In the genomic region with DNA sequence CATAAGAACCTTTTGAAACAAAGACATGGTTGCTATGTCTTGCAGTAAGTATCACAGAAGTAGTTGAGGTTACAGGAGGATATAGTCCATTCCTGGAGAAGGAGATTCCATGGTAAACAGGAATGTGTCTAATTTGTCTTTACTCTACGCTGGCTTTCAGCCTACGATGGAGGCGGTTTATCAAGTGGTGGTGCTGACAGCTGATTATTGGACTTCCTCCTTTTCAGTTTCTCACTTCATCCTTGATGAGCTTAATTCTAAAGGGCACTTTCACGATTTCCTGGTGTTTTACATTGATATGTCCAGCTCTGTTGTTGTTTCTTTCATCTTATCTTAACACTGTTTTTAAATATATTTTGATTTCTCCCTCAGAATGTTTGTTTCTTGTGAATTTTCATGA, we compare ENCODE assay signal across 25 mouse cellular contexts.
DNase-seq lines count a peak whose midpoint lies in the region; ATAC-seq and TF ChIP-seq lines count a peak whose summit lies in the region.
"Had no signal": no experiment of that assay in that cellular context is flagged by ENCODE, and none has a peak within 500 bp of the region (broad histone marks: within the 10 kb centered on the region; RNA-seq: fewer than 3 reads in every experiment).

No protein-coding gene starts in this region.

- no peak for TF ChIP-seq POLR2A in MEL (IDR thresholded peaks at IDR 0.05; ENCODE audit: control insufficient read depth in 1 of 2, insufficient read depth in 1 of 2, low read depth in 1 of 2, low read length in 2 of 2, poor library complexity in 1 of 2)

- no peak for TF ChIP-seq CTCF in MEL (IDR thresholded peaks at IDR 0.05 in 2 of 3, conservative IDR thresholded peaks at IDR 0.05 in 1 of 3; ENCODE audit: control insufficient read depth in 1 of 3, insufficient read depth in 1 of 3, low read depth in 2 of 3, low read length in 3 of 3, poor library complexity in 1 of 3, severe bottlenecking in 1 of 3)
- no peak for TF ChIP-seq CTCF in stomach, postnatal 0 days (IDR thresholded peaks at IDR 0.05; ENCODE audit: low read depth)

- TF ChIP-seq RAD21 in MEL (IDR thresholded peaks at IDR 0.05; ENCODE audit: low read depth, low read length), result no peak

- no peaks in the 10 kb centered on the region for H3K27me3 ChIP-seq in MEL (ENCODE audit: control insufficient read depth in 1 of 2, insufficient read depth in 2 of 2, low read length in 2 of 2)
- H3K27me3 ChIP-seq in splenic B cell, adult 2 months (ENCODE audit: control insufficient read depth, insufficient read depth, low read length, poor library complexity, severe bottlenecking), result no peaks in the 10 kb centered on the region
- no peaks in the 10 kb centered on the region for H3K27me3 ChIP-seq in stomach, postnatal 0 days (ENCODE audit: control insufficient read depth, insufficient read depth, low read length)
- no peaks in the 10 kb centered on the region for H3K27me3 ChIP-seq in forebrain, embryonic 15.5 days
- H3K27me3 ChIP-seq: CH12.LX, Patski had no signal

- no peak overlapping the region for H3K27ac ChIP-seq in MEL (ENCODE audit: control insufficient read depth, low read depth, low read length)
- no peak overlapping the region for H3K27ac ChIP-seq in stomach, postnatal 0 days (replicated peaks)
- no peak overlapping the region for H3K27ac ChIP-seq in forebrain, embryonic 15.5 days (replicated peaks)

- no peaks in the 10 kb centered on the region for H3K79me2 ChIP-seq in MEL (ENCODE audit: control insufficient read depth, insufficient read depth, low read length, poor library complexity)

- intact Hi-C loops in gastrocnemius, postnatal 14 days (cut with DNase I; ENCODE audit: low total_unique reads), result no loop called here

- no peak overlapping the region for H3K4me3 ChIP-seq in MEL (ENCODE audit: control insufficient read depth in 1 of 2, insufficient read depth in 1 of 2, low read depth in 2 of 2, low read length in 2 of 2)
- no peak overlapping the region for H3K4me3 ChIP-seq in stomach, postnatal 0 days (ENCODE audit: low read depth, low read length)
- no peak overlapping the region for H3K4me3 ChIP-seq in forebrain, embryonic 15.5 days

- H3K4me2 ChIP-seq in stomach, postnatal 0 days (replicated peaks; ENCODE audit: low read depth), result no peak overlapping the region
- no peak overlapping the region for H3K4me2 ChIP-seq in forebrain, embryonic 15.5 days (replicated peaks)

- peak; percentile 94 to 99 for TF ChIP-seq EP300 in MEL (IDR thresholded peaks at IDR 0.05; ENCODE audit: low read depth in 1 of 2, low read length in 2 of 2)
- TF ChIP-seq EP300 in stomach, postnatal 0 days (optimal IDR thresholded peaks at IDR 0.05), result no peak

- WGBS in stomach, postnatal 0 days, result 68% methylated on average over 4 of the region's 4 CpGs
- WGBS in forebrain, embryonic 15.5 days, result 75% methylated on average over 4 of the region's 4 CpGs

- ATAC-seq in stomach, postnatal 0 days (ENCODE audit: low FRiP score, low TSS enrichment), result no peak
- ATAC-seq in inflammation-experienced regulatory T-cells, adult 6 months, result no peak
- no peak for ATAC-seq in forebrain, embryonic 15.5 days (replicated peaks)
- ATAC-seq: activated CD4-positive, CD25-positive, alpha-beta regulatory T cell, adult 4 months; CD4-positive, CD25-positive, alpha-beta regulatory T cell, adult 4 months; Patski had no signal

- no peak overlapping the region for H3K9ac ChIP-seq in MEL (ENCODE audit: control insufficient read depth, low read depth, low read length, poor library complexity, severe bottlenecking)
- no peak overlapping the region for H3K9ac ChIP-seq in stomach, postnatal 0 days (ENCODE audit: low read length)
- H3K9ac ChIP-seq in forebrain, embryonic 15.5 days (replicated peaks), result no peak overlapping the region

- peaks cover 0 to 13% of the 10 kb centered on the region in 2 experiments; a peak in 2 of 4 replicates for H3K36me3 ChIP-seq in MEL (ENCODE audit: control insufficient read depth in 1 of 2, insufficient read depth in 2 of 2, low read length in 2 of 2)
- no peaks in the 10 kb centered on the region for H3K36me3 ChIP-seq in splenic B cell, adult 2 months (ENCODE audit: control insufficient read depth, insufficient read depth, low read length, poor library complexity, severe bottlenecking)
- H3K36me3 ChIP-seq in stomach, postnatal 0 days (ENCODE audit: control insufficient read depth, insufficient read depth, low read length), result no peaks in the 10 kb centered on the region
- no peaks in the 10 kb centered on the region for H3K36me3 ChIP-seq in forebrain, embryonic 15.5 days
- H3K36me3 ChIP-seq: G1E had no signal

- peak; percentile 25 for DNase-seq in A20 (ENCODE audit: low read depth, low spot score)
- peak; percentile 92 for DNase-seq in MEL (ENCODE audit: low read depth, low spot score)
- DNase-seq in MEL-GATA-1-ER (ENCODE audit: extremely low read depth, low read depth), result peak; percentile 59
- DNase-seq in splenic B cell, adult 2 months (ENCODE audit: low read depth, low spot score), result peak; percentile 1
- DNase-seq in gastrocnemius, postnatal 14 days, result no peak
- DNase-seq in stomach, postnatal 0 days (ENCODE audit: low spot score), result no peak
- DNase-seq: adrenal gland, adult 2 months; adrenal gland, adult 8-10 months; adrenal gland, postnatal 10 days; adrenal gland, postnatal 14 days; adrenal gland, postnatal 25 days; adrenal gland, postnatal 36 days; B cell, adult 2 months; cerebellum, adult 11 months; cerebellum, adult 11-12 months; cerebellum, adult 18-20 months; cerebellum, adult 2 months; cerebellum, adult 8-10 months had no signal

- no peaks in the 10 kb centered on the region for H3K9me3 ChIP-seq in MEL (replicated peaks; ENCODE audit: insufficient read depth, low read length)
- no peaks in the 10 kb centered on the region for H3K9me3 ChIP-seq in stomach, postnatal 0 days (ENCODE audit: control insufficient read depth, low read length)
- H3K9me3 ChIP-seq in forebrain, embryonic 15.5 days, result no peaks in the 10 kb centered on the region
- H3K9me3 ChIP-seq: G1E had no signal

- peaks cover 4 to 10% of the 10 kb centered on the region in 2 experiments for H3K4me1 ChIP-seq in MEL (ENCODE audit: control insufficient read depth in 1 of 2, insufficient read depth in 2 of 2, low read length in 2 of 2)
- no peaks in the 10 kb centered on the region for H3K4me1 ChIP-seq in stomach, postnatal 0 days (replicated peaks; ENCODE audit: control insufficient read depth, insufficient read depth)
- H3K4me1 ChIP-seq in forebrain, embryonic 15.5 days, result no peaks in the 10 kb centered on the region

TF ChIP-seq in MEL, 35 proteins besides CTCF, POLR2A, EP300 and RAD21:
- peak; percentile 95 for TF ChIP-seq RCOR1 (IDR thresholded peaks at IDR 0.05; ENCODE audit: low read depth, low read length)
- peak; percentile 83 for TF ChIP-seq TCF12 (IDR thresholded peaks at IDR 0.05; ENCODE audit: low read depth, low read length)
- TF ChIP-seq CHD2 (IDR thresholded peaks at IDR 0.05; ENCODE audit: low read length), result no peak
- 0 out of 2 replicates have a peak, but pooled peaks have one; percentile 33 for TF ChIP-seq TBP (IDR thresholded peaks at IDR 0.05; ENCODE audit: low read depth, low read length)
- TF ChIP-seq ELF1 (IDR thresholded peaks at IDR 0.05; ENCODE audit: low read depth, low read length), result 0 out of 2 replicates have a peak, but pooled peaks have one; percentile 32
- no peak for TF ChIP-seq USF2 (IDR thresholded peaks at IDR 0.05; ENCODE audit: borderline replicate concordance in 1 of 2, insufficient read depth in 1 of 2, low read depth in 1 of 2, low read length in 2 of 2)
- peak; percentile 63 for TF ChIP-seq MXI1 (IDR thresholded peaks at IDR 0.05; ENCODE audit: low read depth, low read length)
- TF ChIP-seq MYC (IDR thresholded peaks at IDR 0.05; ENCODE audit: low read depth, low read length), result peak; percentile 40; the same call in 1 of the 2 replicates
- peak; percentile 42; the same call in 1 of the 2 replicates for TF ChIP-seq HCFC1 (IDR thresholded peaks at IDR 0.05; ENCODE audit: low read depth, low read length)
- TF ChIP-seq MYB (IDR thresholded peaks at IDR 0.05; ENCODE audit: low read depth, low read length), result peak; percentile 59; the same call in 1 of the 2 replicates
- TF ChIP-seq GATA1 (IDR thresholded peaks at IDR 0.05; ENCODE audit: low read depth, low read length), result peak; percentile 95
- peak; percentile 79 for TF ChIP-seq SIN3A (IDR thresholded peaks at IDR 0.05; ENCODE audit: low read length)
- TF ChIP-seq BHLHE40 (IDR thresholded peaks at IDR 0.05; ENCODE audit: borderline replicate concordance, low read depth, low read length), result no peak
- TF ChIP-seq ZKSCAN1 (IDR thresholded peaks at IDR 0.05; ENCODE audit: low read depth, low read length), result no peak
- no peak for TF ChIP-seq JUND (IDR thresholded peaks at IDR 0.05; ENCODE audit: low read depth, low read length)
- TF ChIP-seq ZNF384 (IDR thresholded peaks at IDR 0.05; ENCODE audit: low read depth, low read length), result no peak
- no peak for TF ChIP-seq SMC3 (IDR thresholded peaks at IDR 0.05; ENCODE audit: low read depth, low read length)
- no peak; the same call in 1 of the 2 replicates for TF ChIP-seq MAFK (IDR thresholded peaks at IDR 0.05; ENCODE audit: borderline replicate concordance, low read depth, low read length)
- TF ChIP-seq UBTF (IDR thresholded peaks at IDR 0.05; ENCODE audit: borderline replicate concordance, insufficient read depth, low read depth, low read length), result no peak
- no peak for TF ChIP-seq USF1 (IDR thresholded peaks at IDR 0.05; ENCODE audit: low read depth, low read length)
- peak; percentile 9; the same call in 1 of the 2 replicates for TF ChIP-seq TAL1 (IDR thresholded peaks at IDR 0.05; ENCODE audit: low read length)
- TF ChIP-seq POLR2AphosphoS5 (IDR thresholded peaks at IDR 0.05; ENCODE audit: borderline replicate concordance, low read depth, low read length), result no peak
- no peak for TF ChIP-seq NELFE (IDR thresholded peaks at IDR 0.05; ENCODE audit: low read depth, low read length)
- no peak for TF ChIP-seq ZC3H11A (IDR thresholded peaks at IDR 0.05; ENCODE audit: low read depth, low read length)
- 0 out of 2 replicates have a peak, but pooled peaks have one; percentile 15 for TF ChIP-seq KAT2A (conservative IDR thresholded peaks at IDR 0.05; ENCODE audit: low read depth, low read length)
- TF ChIP-seq POLR2AphosphoS2 (IDR thresholded peaks at IDR 0.05; ENCODE audit: low read length), result no peak
- TF ChIP-seq ETS1 (IDR thresholded peaks at IDR 0.05; ENCODE audit: low read depth, low read length), result peak; percentile 96

Comparison
In these comparisons a context has a peak if more than half of its experiments do, and no peak if none do; other contexts are left out.
1. DNase-seq: peak in A20 (single experiment), MEL (single experiment), MEL-GATA-1-ER (single experiment) and splenic B cell, adult 2 months (single experiment); none in gastrocnemius, postnatal 14 days (single experiment) and stomach, postnatal 0 days (single experiment).